Mouse (Mus musculus) T-cell, adult 66 days (primary cell): ENCODE results near the gene Tgoln1. TPM values are rescaled to one million over a fixed set of nuclear protein-coding genes. Genes with fewer than 3 reads are reported as not detected.

Source experiments
- total RNA-seq, 2 experiments: library from RNA; stranded (reverse); gene quantifications; 3 replicates in 1 of 2; 4 replicates in 1 of 2; pipeline ENCODE4 v1.2.4; 2023

Tgoln1 gene
- 100 to 1,000 TPM; 184 to 190 TPM for total RNA-seq

GRCm38 (mm10) chr6:72616643-72617288 is at the start of gene Tgoln1:
Tgoln1 (minus strand) TSS chr6:72617000.

GRCm38 (mm10) chr6:72597956-72598753 is 18.6 kb downstream of the Tgoln1 start, which contains the start of the genes Elmod3 and Retsat:
Elmod3 (minus strand) TSS chr6:72598413.
Retsat (plus strand) TSS chr6:72598475.

Other genes starting within 250 kb of the Tgoln1 start
- gene Vamp5, start 236.5 kb downstream of the Tgoln1 start, total RNA-seq: 10 to 100 TPM; 15.6 to 19.2 TPM
- 10 to 100 TPM; 59.1 to 77.8 TPM for gene Vamp8, start 226.3 kb downstream of the Tgoln1 start, total RNA-seq
- gene Ggcx, start 202.7 kb downstream of the Tgoln1 start, total RNA-seq: 10 to 100 TPM in 1 of 2 experiments, 1 to 10 TPM in 1; 9.6 to 14.7 TPM
- 100 to 1,000 TPM; 245 to 265 TPM for gene Mat2a, start 177.4 kb downstream of the Tgoln1 start, total RNA-seq
- not detected for gene Sh2d6, start 95.3 kb downstream of the Tgoln1 start, total RNA-seq
- gene Capg, start 72.6 kb downstream of the Tgoln1 start, total RNA-seq: 10 to 100 TPM; 28.8 to 43.3 TPM
- gene Elmod3, start 18.6 kb downstream of the Tgoln1 start, total RNA-seq: 10 to 100 TPM; 11.1 to 11.3 TPM
- 1 to 10 TPM; 8.0 to 8.2 TPM for gene Retsat, start 18.5 kb downstream of the Tgoln1 start, total RNA-seq
- 1 to 10 TPM; 1.1 to 1.3 TPM for gene Tcf7l1, start 172.3 kb upstream of the Tgoln1 start, total RNA-seq